Mouse (Mus musculus) kidney, adult 8-10 months (tissue): ENCODE measurements around the gene 6030458C11Rik.

Experiments used
- DNase-seq, 2 experiments: peaks; one replicate each; pipeline ENCODE4 v3.0.0; 2022

6030458C11Rik gene

DNA sequence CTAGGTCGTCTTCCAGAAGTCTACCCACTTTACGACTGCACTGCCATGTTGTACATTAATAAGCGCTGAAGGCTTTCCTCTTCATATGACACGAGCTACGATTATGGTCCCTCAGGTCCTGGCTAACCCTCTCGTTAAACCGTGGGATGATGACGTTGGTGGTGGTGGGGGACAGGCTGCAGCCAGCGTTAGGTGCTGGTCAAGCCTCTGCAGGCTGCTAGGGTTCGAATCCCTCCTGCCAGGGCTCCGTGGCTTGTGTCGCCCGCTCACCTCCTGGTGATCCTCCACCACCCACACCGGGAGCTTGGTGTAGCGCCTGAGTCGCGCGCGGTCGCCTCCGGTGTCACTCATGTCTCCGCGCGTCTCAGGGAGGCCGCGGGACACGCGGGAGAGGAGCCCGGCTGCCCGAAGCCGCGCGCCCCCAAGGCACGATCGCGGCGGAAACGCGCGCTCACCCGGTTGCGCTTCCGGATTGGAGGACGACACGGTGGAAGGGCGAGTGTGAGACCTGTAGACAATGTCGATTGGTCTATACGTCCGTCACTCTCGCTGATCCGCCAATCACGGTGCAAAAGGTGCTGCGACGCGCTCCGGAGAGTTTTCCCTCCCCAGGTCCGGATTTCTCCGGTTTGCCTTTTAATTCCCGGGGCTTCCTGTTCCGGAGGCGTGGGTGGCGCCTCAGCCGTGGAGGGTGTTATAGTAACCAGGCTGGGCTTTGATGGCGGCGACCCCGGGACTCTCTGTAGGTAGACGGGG lies at the start of gene 6030458C11Rik, which contains the start of gene Drosha:
6030458C11Rik (minus strand) TSS at position 453 of the 756 bp plus-strand sequence.
Drosha (plus strand) TSS at position 619 of the 756 bp plus-strand sequence.
- DNase-seq = peak; percentile 99

DNA sequence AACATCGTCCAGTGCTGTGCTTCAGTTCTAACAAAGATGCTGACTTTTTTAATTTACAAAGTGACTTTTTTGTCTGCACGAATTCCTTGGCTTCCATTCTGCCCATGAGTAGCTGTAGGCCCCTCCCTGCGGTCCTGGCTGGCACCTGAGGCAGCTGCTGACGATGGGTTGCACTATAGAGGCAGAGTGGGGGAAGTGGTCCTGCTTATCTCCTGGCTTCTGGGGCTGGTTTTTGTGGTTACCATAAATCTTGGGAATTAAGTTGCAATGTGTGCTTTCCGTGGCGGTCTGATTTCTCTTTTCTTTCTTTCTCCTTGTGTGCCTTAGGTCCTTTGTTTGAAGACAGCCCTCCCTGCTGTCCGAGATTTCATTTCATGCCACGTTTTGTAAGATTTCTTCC lies 42.8 kb upstream of the 6030458C11Rik start:
- no peak for DNase-seq

DNA sequence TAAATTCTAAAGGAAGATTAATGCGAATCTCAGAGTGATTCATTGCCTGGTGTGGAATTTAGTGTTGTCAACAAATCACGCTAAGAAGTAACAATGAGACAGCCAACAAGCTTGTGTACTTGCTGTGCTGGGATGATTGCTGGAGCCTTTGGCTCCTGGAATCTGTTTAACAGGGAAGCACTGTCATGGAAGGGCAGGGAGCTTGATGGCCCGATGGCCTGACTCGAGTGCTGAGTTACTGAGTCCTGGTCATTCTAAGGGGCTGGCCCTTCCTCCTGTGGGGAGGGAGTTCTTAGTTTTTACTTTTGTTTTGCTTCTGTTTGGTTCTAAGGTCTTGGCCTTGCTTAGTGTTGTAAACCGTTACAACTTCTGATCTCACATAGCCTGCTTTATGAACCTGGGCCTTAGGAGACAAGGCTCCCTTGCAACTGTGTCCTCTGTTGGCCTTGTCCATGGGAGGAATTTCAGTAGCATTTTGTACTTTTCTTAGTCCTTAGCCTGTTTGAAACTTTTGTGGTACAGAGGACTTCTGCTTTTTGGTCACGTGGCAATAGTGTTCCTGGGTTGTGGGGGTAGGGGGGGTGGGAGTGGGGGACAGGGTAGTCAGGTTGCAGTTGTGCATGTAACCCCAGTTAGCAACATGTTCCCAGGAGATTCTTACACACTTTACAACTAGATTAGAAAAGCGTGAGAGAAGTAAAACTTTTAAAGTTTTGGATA lies 41.3 kb upstream of the 6030458C11Rik start:
- no peak for DNase-seq

DNA sequence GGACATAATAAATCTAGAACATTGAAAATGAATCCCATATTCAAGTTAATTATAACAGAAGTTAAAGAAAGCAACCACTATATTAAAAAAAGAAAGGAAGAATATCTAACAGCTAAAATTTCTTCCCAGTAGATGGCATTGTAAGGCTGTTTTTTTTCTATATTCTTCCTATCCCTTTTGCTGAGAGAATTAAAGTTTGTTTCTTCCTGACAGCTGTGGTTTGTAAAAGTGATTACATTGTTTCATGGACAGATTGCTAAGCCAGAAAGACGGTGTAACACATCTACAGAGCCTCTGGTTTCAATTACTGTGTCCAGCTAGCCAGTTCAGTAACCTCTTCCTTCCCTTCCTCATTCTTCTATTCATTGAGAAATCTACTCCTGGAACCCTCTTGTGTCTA lies 39.2 kb upstream of the 6030458C11Rik start:
- no peak for DNase-seq

DNA sequence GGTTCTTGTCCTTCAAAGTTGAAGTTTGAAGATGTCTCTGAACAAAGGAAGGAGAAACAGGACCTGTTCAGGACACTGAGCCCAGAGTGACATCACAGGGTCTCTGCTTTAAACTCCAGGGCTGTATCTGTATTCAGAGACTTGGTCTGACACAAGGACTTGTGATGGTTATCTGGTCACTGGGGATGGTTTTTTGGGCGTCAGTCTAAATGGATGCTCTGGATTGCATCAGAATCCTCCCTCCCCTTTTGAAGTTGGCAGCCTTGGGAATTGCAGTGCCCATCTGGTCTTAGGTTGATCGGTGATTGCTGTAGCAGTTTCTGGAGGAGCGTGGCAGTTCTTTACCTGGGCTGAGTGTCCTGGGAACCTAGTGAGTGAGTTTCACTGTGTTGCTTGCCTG lies 37.6 kb upstream of the 6030458C11Rik start:
- DNase-seq = no peak

DNA sequence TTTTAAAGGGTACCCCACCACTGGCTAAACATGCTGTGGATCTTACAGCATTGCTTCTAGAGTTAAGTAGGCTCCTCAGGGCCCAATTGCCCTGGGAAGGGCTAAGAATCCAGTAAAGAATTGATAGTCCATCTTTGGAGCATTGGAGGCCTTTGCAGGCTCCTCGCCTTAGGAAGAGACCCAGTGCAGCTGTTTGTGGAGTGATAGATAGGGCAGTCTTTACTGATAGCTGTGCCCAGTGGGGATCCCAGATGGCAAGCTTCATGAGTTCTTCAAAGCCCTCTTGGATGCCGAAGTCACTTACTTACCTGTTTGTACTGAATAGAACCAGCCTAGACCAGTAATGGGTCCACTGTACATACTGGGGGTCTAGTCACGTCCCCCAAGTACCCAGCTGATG lies 34.2 kb upstream of the 6030458C11Rik start:
- no peak for DNase-seq

DNA sequence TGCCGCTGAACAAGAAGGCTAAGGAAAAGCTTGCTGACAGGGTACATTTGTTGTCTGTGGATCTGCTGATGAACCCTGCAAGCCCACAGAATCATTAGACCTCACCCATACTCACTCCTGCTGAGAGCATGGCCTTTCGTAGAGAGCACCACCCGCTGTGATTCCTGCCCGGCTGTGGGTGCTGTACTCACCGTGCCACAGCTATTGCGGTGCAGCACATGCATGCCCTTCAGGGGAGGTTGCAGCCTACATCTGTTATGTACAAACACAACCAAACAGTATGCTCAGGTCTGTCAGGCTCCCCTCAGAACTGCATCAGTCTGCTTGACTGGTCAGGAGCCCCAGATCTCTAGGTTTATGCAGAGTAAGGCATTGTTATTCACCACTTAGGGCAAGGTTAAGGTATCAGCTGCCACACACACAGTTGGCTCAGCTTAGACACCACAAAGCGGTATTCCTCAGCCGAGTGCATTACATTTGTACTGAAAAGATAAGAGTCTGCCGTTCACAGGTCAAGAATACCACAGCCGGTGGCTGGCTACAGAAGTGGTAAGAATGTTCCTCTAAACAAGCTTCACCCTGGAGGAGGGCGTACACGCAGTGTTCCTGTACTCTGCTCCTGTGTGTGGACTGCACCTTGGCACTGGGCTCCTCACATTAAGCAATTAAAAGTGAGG lies 33.5 kb upstream of the 6030458C11Rik start:
- DNase-seq = no peak

DNA sequence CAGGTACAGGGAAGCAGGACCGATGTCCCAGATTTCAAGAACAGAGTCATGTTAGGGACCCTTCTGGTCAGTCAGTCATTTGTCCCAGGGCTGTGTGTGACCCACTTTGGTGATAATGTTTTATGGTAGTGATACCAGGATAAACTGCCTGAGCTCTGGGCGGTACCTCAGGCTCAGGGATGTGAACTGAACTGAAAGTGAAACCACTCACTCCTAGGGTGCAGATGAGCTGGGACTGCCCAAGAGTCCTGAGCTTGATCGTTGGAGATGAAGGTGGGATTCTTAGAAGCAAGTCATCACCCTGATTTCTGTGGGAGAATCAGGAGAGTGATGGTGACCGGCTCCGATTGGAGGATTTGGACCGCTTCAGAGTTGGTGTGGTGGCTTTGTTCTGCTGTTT lies 32.3 kb upstream of the 6030458C11Rik start:
- no peak for DNase-seq

DNA sequence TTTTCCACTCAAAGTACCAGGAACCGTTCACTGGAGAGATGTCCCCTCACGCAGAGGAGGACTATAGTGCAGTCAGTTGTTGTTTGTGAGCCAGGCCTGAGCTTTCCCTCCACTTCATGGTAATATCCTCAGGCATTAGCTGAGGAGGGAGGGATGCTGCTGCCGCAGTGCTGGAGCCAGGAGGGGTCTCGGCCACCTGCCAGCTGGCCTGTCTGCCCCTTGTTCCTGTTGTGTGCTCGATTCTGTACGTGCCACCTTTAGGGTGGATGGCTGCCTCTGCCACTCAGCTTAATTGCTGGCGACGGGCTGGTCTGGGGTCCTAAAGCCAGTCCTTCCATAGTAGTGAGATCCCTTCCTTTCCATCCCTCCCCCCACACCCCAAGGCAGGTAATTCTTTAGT lies 29.0 kb upstream of the 6030458C11Rik start:
- no peak for DNase-seq

DNA sequence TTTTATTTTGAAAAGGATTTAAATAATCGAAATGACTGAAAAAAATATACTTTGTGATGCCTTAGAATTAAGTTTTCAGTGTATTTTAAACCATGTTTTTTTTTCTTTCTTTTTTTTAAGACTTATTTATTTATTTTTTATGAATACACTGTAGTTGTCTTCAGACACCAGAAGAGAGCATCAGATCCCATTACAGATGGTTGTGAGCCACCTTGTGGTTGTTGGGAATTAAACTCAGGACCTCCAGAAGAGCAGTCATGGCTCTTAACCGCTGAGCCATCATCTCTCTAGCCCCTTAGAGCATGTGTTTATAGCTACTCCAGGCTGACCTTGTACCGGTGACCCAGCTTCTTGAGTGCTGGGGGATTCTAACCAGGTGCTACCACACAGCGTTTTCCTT lies 24.9 kb upstream of the 6030458C11Rik start:
- no peak for DNase-seq

DNA sequence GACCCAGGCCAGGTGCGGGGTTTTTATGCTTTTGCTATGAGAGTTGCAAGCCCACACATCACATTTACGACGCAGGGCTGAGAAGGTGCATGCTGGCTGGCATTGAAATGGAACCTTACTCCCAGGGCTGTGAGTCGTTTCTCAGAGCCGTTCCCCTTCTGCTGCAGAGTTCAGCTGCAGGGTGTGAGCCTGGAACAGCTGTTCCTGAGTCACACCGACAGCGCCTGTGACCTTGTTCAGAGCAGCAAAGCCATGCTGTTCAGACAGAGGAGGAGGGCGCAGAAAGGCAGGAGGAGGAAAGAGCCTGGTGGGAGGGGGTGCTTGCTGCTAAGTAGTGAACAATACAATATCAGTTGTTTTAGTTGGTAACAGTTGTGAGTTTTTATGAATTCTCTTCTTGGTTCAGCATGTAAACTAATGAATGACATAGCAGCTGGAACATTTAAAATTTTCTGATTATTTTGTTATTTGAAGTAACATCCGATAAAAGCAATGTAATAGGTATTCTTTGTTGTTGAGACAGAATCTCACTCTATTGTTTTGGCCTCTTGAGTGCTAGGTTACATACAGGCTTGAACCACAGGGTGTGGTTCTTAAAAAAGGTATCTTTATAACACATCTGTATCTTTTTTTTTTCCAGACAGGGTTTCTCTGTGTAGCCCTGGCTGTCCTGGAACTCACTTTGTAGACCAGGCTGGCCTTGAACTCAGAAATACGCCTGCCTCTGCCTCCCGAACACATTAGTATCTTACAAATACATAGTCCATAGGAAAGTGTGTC lies 23.9 kb upstream of the 6030458C11Rik start:
- DNase-seq = no peak

DNA sequence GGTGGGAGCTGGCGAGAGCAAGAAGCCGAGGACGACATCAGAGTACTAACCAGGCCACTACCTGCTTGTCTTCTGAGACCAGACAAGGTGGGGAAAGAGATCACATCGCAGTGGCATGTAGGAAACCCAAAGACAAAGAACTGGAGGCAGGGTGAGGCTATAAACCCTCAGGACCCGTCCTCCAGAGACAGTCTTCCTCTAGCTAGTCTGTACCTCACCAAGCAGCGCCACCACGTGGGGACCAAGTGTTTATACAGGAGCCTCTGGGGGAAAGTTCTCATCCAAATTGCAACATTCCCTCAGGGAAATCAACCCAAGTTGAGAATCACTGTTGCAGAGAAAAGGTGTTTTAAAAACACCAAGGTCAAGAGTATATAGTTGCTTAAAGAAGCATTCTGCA lies 18.4 kb upstream of the 6030458C11Rik start:
- no peak for DNase-seq

DNA sequence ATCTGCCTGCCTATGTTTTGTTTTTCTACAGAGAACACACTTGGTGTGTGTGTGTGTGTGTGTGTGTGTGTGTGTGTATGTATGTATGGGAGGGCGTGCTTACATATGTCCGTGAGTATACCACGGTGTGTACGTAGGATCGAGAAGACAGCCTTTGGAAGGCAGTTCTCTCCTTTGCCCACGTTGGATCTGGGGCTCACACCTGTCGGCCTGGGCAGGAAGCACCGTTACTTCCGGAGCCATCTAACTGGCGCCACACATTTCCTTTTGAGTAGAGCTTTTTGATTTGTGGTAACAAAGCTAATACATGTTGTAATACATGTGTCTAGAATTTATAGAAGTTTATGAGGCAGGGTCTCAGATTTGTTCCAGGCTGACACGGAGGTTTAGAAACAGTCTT lies 16.3 kb upstream of the 6030458C11Rik start:
- no peak for DNase-seq

DNA sequence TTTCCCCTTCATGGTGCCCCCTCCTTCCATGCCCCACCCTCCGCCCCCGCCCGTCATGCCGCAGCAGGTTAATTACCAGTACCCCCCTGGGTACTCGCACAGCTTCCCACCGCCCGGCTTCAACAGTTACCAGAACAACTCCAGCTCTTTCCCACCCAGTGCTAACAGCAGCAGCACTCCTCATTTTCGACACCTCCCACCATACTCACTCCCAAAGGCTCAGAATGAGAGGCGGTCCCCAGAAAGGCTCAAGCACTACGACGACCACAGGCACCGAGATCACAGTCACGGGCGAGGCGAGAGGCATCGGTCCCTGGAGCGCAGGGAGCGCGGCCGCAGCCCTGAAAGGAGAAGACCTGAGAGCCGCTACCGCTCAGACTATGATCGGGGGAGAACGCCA lies 9.8 kb upstream of the 6030458C11Rik start:
- DNase-seq = no peak

DNA sequence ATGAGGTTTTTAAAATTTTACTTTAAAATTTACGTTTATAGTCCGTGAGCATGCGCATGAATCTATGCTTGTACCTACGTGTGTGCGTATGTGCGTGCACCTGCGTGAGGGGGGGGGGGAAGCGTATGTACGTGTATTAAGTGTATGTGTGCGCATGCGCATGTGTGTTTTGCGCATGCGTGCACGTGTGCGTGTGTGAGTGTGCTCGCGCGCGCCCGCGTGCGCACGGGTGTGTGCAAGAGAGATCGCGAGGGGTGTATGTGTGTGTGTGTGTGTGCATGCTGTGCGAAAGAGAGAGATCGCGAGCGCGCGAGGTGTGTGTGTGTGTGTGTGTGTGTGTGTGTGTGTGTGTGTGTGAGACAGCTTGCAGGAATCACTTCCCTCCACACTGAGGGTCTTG lies 8.9 kb upstream of the 6030458C11Rik start:
- DNase-seq = no peak

DNA sequence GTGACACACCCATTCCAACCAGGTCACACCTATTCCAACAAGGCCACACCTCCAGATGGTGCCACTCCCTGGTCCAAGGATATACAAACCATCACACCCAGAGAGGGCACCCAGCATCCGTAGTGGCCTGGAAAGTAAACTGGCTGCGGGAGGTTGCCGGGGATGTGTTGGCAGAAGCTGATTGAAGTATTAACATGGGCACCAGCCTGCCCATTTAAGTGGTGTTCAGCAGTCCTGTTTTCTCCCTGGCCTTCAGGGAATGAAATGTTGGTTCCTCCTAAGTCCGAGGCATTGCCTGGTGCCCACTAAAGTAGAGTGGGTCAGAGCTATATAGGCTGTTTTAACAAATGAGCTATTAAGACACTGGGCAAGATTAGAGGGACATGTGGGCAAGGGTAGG lies 8.2 kb upstream of the 6030458C11Rik start:
- DNase-seq = no peak

DNA sequence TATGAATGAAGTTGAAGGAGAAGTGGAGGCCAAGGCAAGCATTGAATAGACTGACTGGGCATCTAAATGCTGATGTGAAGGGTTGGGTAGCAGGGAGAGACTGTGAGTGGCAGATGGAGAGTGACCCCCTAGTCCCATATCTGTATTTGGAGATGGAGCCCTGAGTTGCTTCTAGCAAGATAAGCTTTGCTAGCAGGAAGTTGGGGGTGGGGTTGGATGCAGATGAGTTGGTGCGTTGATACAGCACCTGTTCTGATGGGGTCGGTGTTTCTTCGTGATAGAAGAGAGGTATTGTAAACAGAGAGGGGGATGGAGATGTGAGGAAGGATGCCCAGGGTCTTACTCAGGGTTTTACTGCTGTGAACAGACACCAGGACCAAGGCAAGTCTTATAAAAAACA lies 5.4 kb upstream of the 6030458C11Rik start:
- no peak for DNase-seq

DNA sequence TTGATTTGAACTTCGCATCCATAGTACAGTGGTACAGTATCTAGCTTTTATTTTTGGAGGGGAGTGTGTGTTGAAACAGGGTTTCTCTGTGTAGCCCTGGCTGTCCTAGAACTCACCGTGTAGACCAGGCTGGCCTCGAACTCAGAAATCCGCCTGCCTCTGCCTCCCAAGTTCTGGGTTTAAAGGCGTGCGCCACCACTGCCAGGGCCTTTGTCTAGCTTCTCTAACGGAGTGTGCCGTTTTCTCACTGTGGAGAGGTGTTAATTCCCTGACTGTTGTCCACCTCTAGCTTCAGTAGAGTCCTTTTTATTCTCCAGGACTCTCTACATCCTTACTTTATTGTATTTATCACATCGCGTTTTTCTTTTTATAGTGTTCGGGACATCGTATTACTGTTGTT lies 959 bp upstream of the 6030458C11Rik start:
- no peak for DNase-seq

DNA sequence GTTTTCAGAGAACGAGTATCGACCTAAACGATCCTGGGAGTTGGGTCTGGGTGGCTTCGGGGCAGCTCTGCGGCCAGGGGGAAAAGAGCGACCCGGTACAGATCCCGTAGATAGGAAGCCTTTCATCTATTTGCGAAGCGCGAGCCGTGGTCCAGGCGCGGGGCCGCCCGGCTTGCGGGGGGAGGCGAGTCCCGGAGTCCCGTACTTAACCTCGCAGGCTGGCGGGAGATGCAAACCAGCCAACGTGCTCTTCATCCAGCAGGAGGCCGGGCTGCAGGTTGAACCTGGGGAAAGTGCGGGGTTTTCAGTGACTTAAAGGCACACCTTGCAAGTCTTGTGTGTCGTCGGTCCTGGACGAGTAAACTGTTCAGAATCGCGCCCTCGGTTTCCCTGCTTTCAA lies 516 bp upstream of the 6030458C11Rik start:
- no peak for DNase-seq

DNA sequence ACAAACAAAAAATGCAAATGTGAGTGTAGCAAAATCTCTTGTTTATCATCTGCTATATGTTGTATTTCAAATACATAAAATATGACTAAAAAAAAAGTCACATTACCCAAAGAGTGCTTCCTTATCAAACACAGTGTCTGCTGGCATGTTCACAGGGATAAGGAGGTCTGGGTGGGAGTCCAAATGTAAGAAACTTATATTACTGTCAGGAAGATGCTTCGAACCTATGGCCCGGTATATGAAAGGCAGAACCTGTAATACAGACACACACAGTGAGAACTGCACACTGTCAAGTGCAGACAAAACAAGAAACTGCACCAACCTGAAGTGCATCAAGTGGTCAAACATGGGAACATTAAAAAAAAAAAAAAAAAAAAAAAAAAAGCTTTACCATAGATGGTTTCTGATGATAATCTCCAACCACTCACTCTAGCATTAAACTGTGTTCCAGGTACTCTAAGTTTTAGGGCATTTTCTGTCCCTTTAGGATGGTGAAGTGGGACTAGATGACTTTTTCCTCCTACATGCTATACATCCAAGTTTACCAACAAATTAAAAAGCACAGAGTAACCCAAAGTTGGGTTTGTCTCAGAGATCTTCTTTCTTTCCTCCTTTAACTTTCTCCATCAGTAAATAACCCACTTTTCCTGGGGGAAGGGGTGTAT lies 862 bp downstream of the 6030458C11Rik start:
- DNase-seq = no peak

DNA sequence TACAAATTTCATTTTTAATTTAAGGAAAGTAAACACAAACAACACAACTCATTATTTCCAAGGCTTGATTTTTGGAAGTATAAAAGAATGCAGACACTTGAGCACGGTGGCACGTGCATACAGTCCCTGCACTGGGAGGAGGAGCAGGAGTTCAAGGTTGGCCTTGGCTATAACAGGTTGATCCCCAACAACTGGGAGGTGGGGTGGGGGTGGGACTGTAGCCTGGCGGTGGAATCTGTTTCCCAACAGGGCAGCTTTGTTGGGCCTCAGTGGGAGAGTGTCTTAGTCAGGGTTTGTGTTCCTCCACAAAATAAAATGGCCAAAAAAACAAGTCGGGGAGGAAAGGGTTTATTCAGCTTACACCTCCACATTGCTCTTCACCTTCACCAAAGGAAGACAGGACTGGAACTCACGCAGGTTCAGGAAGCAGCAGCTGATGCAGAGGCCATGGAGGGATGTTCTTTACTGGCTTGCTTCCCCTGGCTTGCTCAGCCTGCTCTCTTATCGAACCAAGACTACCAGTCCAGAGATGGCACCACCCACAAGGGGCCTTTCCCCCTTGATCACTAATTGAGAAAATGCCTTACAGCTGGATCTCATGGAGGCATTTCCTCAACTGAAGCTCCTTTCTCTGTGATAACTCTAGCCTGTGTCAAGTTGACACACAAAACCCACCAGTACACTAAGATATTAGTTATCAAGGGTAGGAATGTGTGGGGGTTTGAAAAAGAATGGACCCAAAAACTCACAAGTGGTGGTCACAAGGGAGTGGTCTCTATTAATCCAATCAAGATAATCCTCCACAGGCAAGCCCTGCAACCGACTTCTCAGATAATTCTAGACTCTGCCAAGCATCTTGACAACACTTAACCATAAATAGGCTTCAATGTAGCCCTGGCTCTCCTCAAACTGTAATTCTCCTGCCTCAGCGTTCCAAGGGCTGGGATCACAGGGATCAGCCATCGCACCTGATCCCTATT lies 1.7 kb downstream of the 6030458C11Rik start:
- no peak for DNase-seq
